ENCODE assay signal across 8 mouse cellular contexts in genomic region chr10:94520306-94521106, GRCm38 (mm10).
DNase-seq lines count a peak whose midpoint lies in the region; ATAC-seq and TF ChIP-seq lines count a peak whose summit lies in the region.

No protein-coding gene starts in this region.

- 48% methylated on average over 17 of the region's 17 CpGs for WGBS in forebrain, embryonic 13.5 days
- 52% methylated on average over 17 of the region's 17 CpGs for WGBS in forebrain, embryonic 12.5 days
- 29% methylated on average over 17 of the region's 17 CpGs for WGBS in lung, embryonic 15.5 days
- WGBS in heart, postnatal 0 days, result 35% methylated on average over 17 of the region's 17 CpGs
- WGBS in neural tube, embryonic 15.5 days, result 60% methylated on average over 17 of the region's 17 CpGs

- no peak for DNase-seq in lung, postnatal 14 days
- peak; percentile 12 for DNase-seq in heart, postnatal 0 days (ENCODE audit: low spot score)
- DNase-seq in retina, postnatal 1 day, result no peak
- DNase-seq in adrenal gland, postnatal 4 days (ENCODE audit: low spot score in 2 of 2), result no peak

- no peak overlapping the region for H3K9ac ChIP-seq in forebrain, embryonic 13.5 days
- H3K9ac ChIP-seq in forebrain, embryonic 12.5 days, result no peak overlapping the region
- no peak overlapping the region for H3K9ac ChIP-seq in lung, embryonic 15.5 days
- no peak overlapping the region for H3K9ac ChIP-seq in heart, postnatal 0 days (replicated peaks; ENCODE audit: low read depth, low read length)
- H3K9ac ChIP-seq in neural tube, embryonic 15.5 days (replicated peaks), result 0 out of 2 replicates have a peak overlapping the region, but pooled peaks have one; percentile 20

- no peaks in the 10 kb centered on the region for H3K9me3 ChIP-seq in forebrain, embryonic 13.5 days (replicated peaks)
- H3K9me3 ChIP-seq in forebrain, embryonic 12.5 days, result no peaks in the 10 kb centered on the region
- no peaks in the 10 kb centered on the region for H3K9me3 ChIP-seq in lung, embryonic 15.5 days
- H3K9me3 ChIP-seq in heart, postnatal 0 days (replicated peaks; ENCODE audit: control insufficient read depth, low read length), result no peaks in the 10 kb centered on the region
- H3K9me3 ChIP-seq in neural tube, embryonic 15.5 days (replicated peaks), result no peaks in the 10 kb centered on the region

- H3K36me3 ChIP-seq in forebrain, embryonic 13.5 days (ENCODE audit: poor library complexity, severe bottlenecking), result no peaks in the 10 kb centered on the region
- no peaks in the 10 kb centered on the region for H3K36me3 ChIP-seq in forebrain, embryonic 12.5 days (replicated peaks)
- no peaks in the 10 kb centered on the region for H3K36me3 ChIP-seq in lung, embryonic 15.5 days
- no peaks in the 10 kb centered on the region for H3K36me3 ChIP-seq in heart, postnatal 0 days (replicated peaks; ENCODE audit: control insufficient read depth, insufficient read depth, low read length)
- no peaks in the 10 kb centered on the region for H3K36me3 ChIP-seq in neural tube, embryonic 15.5 days

- no peak overlapping the region for H3K4me3 ChIP-seq in forebrain, embryonic 13.5 days
- H3K4me3 ChIP-seq in forebrain, embryonic 12.5 days (replicated peaks), result no peak overlapping the region
- peak overlapping the region; percentile 13 for H3K4me3 ChIP-seq in lung, embryonic 15.5 days
- 0 out of 2 replicates have a peak overlapping the region, but pooled peaks have one; percentile 1 for H3K4me3 ChIP-seq in heart, postnatal 0 days (ENCODE audit: low read depth, low read length)
- H3K4me3 ChIP-seq in neural tube, embryonic 15.5 days (replicated peaks), result no peak overlapping the region

- no peak for ATAC-seq in forebrain, embryonic 13.5 days
- no peak for ATAC-seq in forebrain, embryonic 12.5 days (ENCODE audit: low FRiP score)
- ATAC-seq in lung, embryonic 15.5 days (ENCODE audit: borderline replicate concordance, extremely low read depth, low FRiP score, low TSS enrichment), result no peak; the same call in 1 of the 2 replicates
- no peak for ATAC-seq in heart, postnatal 0 days (ENCODE audit: insufficient read depth, low read depth)
- no peak for ATAC-seq in neural tube, embryonic 15.5 days (ENCODE audit: low FRiP score)

- no peak for TF ChIP-seq EP300 in heart, postnatal 0 days (IDR thresholded peaks at IDR 0.05; ENCODE audit: low read depth)

- peaks cover 17% of the 10 kb centered on the region for H3K27me3 ChIP-seq in forebrain, embryonic 13.5 days
- peaks cover 18% of the 10 kb centered on the region for H3K27me3 ChIP-seq in forebrain, embryonic 12.5 days
- peaks cover 14% of the 10 kb centered on the region; the same call in 1 of the 2 replicates for H3K27me3 ChIP-seq in lung, embryonic 15.5 days
- H3K27me3 ChIP-seq in heart, postnatal 0 days (ENCODE audit: control insufficient read depth, insufficient read depth, low read length), result no peaks in the 10 kb centered on the region
- no peaks in the 10 kb centered on the region for H3K27me3 ChIP-seq in neural tube, embryonic 15.5 days (replicated peaks)

- no peak for TF ChIP-seq CTCF in heart, postnatal 0 days (IDR thresholded peaks at IDR 0.05; ENCODE audit: low read depth)

- H3K27ac ChIP-seq in forebrain, embryonic 13.5 days, result no peak overlapping the region
- H3K27ac ChIP-seq in forebrain, embryonic 12.5 days, result no peak overlapping the region
- H3K27ac ChIP-seq in lung, embryonic 15.5 days, result peak overlapping the region; percentile 69
- peak overlapping the region; percentile 47 for H3K27ac ChIP-seq in heart, postnatal 0 days (ENCODE audit: low read depth)
- no peak overlapping the region for H3K27ac ChIP-seq in neural tube, embryonic 15.5 days (replicated peaks)

- H3K4me2 ChIP-seq in forebrain, embryonic 13.5 days, result peak overlapping the region; percentile 22
- H3K4me2 ChIP-seq in forebrain, embryonic 12.5 days, result no peak overlapping the region
- H3K4me2 ChIP-seq in lung, embryonic 15.5 days, result peak overlapping the region; percentile 43
- peak overlapping the region; percentile 49 for H3K4me2 ChIP-seq in heart, postnatal 0 days (ENCODE audit: low read depth, low read length)
- H3K4me2 ChIP-seq in neural tube, embryonic 15.5 days, result peak overlapping the region; percentile 26; the same call in 1 of the 2 replicates

- H3K4me1 ChIP-seq in forebrain, embryonic 13.5 days, result peaks cover 48% of the 10 kb centered on the region
- peaks cover 46% of the 10 kb centered on the region for H3K4me1 ChIP-seq in forebrain, embryonic 12.5 days
- peaks cover 42% of the 10 kb centered on the region for H3K4me1 ChIP-seq in lung, embryonic 15.5 days
- peaks cover 36% of the 10 kb centered on the region for H3K4me1 ChIP-seq in heart, postnatal 0 days (ENCODE audit: control insufficient read depth, insufficient read depth)
- peaks cover 61% of the 10 kb centered on the region for H3K4me1 ChIP-seq in neural tube, embryonic 15.5 days

Comparison
In these comparisons a context has a peak if more than half of its experiments do, and no peak if none do; other contexts are left out.
1. H3K27ac ChIP-seq: peak in lung, embryonic 15.5 days (single experiment) and heart, postnatal 0 days (single experiment); none in forebrain, embryonic 13.5 days (single experiment), forebrain, embryonic 12.5 days (single experiment) and neural tube, embryonic 15.5 days (single experiment).
2. H3K4me3 ChIP-seq: peak in lung, embryonic 15.5 days (single experiment) and heart, postnatal 0 days (single experiment); none in forebrain, embryonic 13.5 days (single experiment), forebrain, embryonic 12.5 days (single experiment) and neural tube, embryonic 15.5 days (single experiment).